Mouse (Mus musculus): Measurements from ENCODE around the gene Gls.

DNA sequence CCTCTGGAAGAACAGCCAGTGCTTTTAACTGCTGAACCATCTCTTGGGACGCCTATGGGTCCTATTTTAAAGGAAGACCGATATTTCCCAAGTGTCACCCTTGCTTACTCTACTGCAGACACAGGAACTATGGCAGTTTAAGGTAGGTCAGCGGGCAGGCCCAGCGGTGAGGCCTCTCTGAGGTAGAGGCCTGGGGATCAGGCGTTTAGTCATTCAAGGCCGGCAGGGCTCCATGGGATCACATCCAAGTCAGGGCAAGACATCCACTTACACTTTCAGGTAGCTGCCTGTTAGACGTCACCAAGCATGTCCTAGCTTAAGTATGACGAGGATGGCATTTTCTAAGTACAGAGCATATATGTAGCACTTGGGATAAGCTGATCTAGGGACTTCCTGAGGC lies 71.9 kb downstream of the Gls start:
- TF ChIP-seq CTCF (IDR thresholded peaks at IDR 0.05; ENCODE audit: low read depth) (no peak), EP300 (IDR thresholded peaks at IDR 0.05; ENCODE audit: low read depth) (no peak)
